Mouse (Mus musculus) heart, postnatal 36 days (tissue): ENCODE measurements around the gene Bet1l. TPM values are rescaled to one million over a fixed set of nuclear protein-coding genes. Genes with fewer than 3 reads are reported as not detected.
"Not testable (repeated sequence)": the region's sequence is repeated elsewhere in the genome, so short reads cannot be mapped to it uniquely, and the experiment has no call there.

Experiments
- DNase-seq, 2 experiments: peaks; one replicate each; pipeline ENCODE4 v3.0.0; 2021 to 2022
- intact Hi-C: fragments of 180-260 bp; cut with DNase I; formaldehyde crosslinking; loops from one replicate; pipeline ENCODE4 v1.15.1; 2025
- total RNA-seq, 2 experiments: library from RNA; stranded (reverse); gene quantifications; 2 replicates each; pipeline ENCODE4 v1.2.3; 2021

Bet1l gene
- total RNA-seq, result 10 to 100 TPM; 10.3 to 11.0 TPM

DNA sequence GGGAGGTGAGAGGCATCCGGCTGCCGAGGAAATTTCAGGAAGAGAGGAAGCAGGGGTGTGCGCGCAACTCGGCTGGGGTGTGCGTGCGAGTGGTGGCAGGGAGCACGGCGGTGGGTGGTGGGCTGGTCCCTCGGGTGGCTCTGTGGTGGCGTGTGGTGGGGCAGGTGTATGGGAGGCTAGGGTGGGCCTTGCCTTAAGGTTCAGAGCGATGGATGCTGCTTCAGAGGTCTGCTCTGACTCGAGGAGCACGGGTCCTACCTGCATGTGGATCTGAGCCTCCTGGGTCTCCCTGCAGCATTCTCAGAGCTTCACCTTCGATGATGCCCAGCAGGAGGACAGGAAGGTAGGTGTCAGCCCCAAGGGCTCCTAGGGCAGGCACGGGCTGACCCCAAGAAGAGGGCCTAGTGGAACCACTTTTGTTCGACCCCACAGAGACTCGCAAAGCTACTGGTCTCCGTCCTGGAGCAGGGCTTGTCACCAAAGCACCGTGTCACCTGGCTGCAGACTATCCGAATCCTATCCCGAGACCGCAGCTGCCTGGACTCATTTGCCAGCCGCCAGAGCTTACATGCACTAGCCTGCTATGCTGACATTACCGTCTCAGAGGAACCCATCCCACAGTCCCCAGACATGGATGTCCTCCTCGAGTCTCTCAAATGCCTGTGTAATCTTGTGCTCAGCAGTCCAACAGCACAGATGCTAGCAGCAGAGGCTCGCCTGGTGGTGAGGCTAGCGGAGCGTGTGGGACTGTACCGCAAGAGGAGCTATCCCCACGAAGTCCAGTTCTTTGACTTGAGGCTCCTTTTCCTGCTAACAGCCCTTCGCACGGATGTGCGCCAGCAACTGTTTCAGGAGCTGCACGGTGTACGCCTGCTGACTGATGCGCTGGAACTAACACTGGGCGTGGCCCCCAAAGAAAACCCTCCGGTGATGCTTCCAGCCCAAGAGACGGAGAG is at the start of gene Bet1l:
Bet1l (minus strand) TSS at position 28 of the 956 bp plus-strand sequence.
- no peak for DNase-seq
- intact Hi-C loops, result loop anchor here (1.0 to 5.0 kb wide), 3 partner anchors 24 to 334 kb away; partner anchors contain the start of genes Hras, Lrrc56 and Sirt3

DNA sequence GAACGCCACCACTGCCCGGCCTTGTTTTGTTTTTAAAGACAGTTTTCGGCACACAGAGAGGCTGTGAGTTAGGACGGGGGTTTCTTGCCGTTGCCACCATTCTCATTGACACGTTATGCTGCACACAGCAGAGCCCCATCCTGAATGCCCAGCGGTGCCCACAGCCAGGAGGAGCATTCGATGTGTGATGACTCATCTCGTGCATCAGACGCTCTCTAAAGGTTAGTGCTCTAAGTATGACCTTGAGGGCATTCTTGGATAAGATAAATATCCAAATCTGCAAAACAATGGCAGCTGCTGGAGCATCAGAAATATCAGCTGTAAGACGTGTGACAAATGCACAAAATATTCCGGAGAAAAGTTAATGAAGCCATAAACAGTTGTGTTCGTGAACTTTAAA is 49.8 kb upstream of the Bet1l start:
- intact Hi-C loops, result no loop called here
- DNase-seq, result no peak

GRCm38 (mm10) chr7:140905642-140906081 is 48.3 kb upstream of the Bet1l start:
- intact Hi-C loops, result no loop called here
- DNase-seq, result no peak

DNA sequence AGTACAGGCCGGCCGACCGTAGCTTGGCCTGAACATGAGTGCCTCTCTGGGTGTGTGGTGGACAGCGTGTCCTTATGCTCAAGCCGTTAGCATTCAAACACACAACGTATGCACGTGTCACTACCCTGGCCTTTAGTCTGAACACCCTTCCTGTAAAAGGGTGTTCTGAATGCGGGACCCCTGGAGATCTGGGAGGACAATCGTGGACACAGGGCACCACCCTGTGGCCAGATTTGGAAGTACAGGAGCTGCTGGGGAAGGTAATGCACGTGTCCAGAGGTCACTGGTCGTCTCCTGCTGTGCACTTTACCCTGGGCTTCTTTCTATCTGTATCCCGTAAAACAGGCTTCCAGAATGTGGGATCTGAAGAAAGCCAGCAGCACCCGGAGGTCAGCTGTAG is 45.8 kb upstream of the Bet1l start:
- peak; percentile 82 to 92 for DNase-seq
- intact Hi-C loops, result loop anchor here (1.0 kb wide), 1 partner anchor 59 kb away; no protein-coding TSS in a partner anchor

GRCm38 (mm10) chr7:140902036-140902875 is 44.9 kb upstream of the Bet1l start:
- intact Hi-C loops, result no loop called here
- no peak for DNase-seq

DNA sequence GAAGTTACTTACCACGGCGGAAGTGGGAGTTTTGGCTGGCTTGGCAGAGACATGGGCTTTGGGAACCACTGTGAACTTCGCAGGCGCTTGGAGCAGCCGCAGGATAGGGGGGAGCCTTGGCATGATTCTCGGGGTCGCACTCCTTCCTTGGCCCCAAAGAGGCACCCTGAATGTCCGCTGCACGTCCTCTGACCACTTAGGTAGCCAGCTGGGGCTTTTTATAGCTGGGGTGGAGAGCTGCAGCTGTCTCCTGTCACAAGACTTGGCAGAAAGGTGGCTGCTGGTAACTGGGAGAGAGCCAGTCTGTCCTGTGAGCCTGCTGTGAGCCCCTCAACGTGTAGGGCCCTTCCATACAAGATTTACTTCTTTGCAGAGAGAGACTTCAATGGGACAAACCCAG is 42.8 kb upstream of the Bet1l start, which contains the start of gene Cox8b:
Cox8b (minus strand) TSS at position 227 of the 400 bp plus-strand sequence.
- DNase-seq, result peak; percentile 49 to 56
- intact Hi-C loops, result no loop called here

- intact Hi-C loops, result no loop called here
- DNase-seq, result no peak
These were observed 41.7 kb upstream of the Bet1l start for GRCm38 (mm10) chr7:140899121-140899520.

DNA sequence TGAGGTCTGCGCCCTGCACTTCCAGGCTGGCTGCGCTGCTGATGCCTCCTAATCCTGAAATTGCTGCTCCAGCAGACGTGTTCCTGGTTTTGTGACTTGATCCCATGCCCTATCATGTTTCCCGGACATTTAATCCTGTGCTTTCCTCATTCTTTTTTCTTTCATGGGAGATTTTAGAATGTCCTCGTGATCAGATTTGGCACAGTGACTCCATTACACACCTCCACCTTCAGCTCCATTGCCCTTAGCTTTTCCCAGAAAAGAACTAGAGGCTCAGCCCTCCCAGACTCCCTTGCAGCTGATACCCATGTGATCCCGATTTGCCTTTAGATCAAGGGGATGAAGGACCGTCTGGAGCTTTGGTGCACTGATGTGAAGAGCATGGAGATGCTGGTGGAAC is 40.5 kb upstream of the Bet1l start:
- intact Hi-C loops, result no loop called here
- no peak for DNase-seq

- DNase-seq, result no peak
- intact Hi-C loops, result no loop called here
These were observed 37.2 kb upstream of the Bet1l start for GRCm38 (mm10) chr7:140894611-140895010.

DNA sequence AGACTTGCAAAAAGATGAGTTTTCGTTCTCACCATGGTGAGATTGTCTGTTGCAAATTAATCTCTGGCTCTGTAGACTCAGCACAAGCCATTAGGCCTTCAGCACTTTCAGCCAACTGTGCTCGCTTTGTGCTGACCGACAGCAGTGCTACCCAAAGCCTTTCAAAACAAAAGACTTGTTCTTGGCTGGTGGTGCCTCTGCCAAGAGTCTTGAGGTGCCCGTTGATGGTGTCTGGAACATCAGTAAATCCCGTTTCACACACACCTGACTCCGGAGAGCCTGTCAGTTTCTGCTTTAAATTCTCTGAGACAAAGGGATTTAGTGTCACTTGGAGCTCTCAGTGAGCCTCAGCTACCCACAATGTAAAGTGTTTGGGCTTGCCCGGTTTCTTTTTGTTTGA is 36.7 kb upstream of the Bet1l start:
- intact Hi-C loops, result no loop called here
- no peak for DNase-seq

DNA sequence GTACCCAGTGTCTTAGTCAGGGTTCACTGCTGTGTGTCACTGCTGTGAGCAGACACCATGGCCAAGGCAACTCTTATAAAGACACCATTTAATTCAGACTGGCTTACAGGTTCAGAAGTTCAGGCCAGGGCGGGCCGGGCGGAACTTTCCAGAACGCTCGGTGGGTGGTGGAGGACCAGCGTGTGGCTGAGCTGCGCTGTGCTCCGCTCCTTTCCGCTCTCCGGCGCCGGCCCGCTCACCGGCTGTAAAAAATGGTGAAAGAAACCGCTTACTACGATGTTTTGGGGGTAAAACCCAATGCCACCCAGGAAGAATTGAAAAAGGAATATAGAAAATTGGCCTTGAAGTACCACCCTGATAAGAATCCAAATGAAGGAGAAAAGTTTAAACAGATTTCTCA is 33.3 kb upstream of the Bet1l start:
- intact Hi-C loops, DNase-seq: not testable (repeated sequence)

GRCm38 (mm10) chr7:140882469-140882803 is 25.1 kb upstream of the Bet1l start:
- no peak for DNase-seq
- intact Hi-C loops, result loop anchor here (1.0 kb wide), 1 partner anchor 25 kb away; the partner anchor contains the start of gene Bet1l

DNA sequence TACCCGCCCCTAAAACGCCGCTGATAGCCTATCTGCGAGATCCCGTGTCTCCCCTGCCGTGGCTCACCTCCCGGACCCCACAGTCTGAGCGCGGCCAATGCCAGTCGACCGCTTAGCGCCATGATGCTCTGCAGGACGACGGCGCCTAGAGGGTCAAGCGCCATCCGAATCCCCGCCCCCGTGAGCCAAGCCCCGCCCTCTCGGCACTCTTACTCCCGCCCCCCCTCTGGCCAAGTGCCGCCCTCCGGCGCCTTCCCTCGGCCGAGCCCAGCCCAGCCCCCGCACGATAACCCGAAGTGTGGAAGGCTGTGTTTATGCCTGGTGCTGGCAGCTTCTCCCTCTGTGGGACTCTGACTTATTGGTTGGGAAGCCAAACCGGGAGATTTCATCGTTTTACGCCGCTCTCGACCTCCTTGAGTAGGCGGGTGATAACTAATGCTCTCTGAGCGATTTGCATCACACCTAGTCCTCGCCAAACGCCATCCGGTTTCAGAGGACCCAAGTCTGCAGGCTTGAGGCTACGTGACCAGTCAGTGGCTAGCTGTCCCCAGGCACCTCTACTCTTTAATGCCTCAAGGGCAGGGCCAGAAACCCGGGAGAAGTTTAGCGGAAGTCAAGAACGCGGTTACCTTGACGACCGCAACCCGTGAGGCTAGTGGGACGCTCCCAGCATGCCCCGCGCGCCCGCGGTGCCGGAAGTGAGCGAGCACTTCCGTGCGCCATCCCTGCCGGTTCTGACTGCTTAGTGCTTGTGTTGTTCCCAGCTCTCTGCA is 24.5 kb upstream of the Bet1l start, which contains the start of the genes Psmd13 and Sirt3:
Psmd13 (plus strand) TSS at position 273 of the 773 bp plus-strand sequence.
Sirt3 (minus strand) TSS at position 614 of the 773 bp plus-strand sequence.
- intact Hi-C loops, result loop anchor here (1.0 kb wide), 1 partner anchor 25 kb away; the partner anchor contains the start of gene Bet1l
- DNase-seq, result peak; percentile 92 to 94

DNA sequence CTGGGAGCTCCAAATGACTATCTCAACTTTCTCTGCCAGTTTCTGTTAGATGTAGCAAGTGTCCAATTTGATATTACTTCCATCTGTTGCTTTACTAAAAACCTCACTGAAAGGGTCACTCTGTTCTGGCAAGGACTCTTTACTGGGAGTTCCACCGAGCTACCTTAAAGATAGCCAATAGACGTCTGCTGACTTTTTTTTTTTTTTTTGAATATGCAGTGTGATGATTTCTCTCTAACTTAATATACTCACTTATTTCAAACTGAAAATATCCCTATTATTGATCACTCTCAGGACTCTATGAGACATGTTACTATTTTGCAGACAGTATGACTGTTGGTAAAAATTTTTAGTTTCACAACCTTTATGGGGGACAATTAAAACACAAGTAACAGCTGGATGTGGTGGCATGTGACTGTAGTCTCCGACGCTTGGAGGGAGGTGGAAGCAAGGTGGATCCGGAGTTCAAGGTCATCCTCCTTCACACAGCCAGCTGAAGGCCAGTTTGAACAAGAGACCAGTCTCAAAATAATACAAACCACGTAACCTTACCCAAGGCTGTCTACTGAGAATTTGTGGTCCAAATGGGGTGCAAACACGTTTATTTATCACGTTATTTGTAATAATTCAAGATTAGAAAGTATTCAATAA is 23.6 kb upstream of the Bet1l start:
- intact Hi-C loops, result no loop called here
- no peak for DNase-seq

- DNase-seq, result no peak
- intact Hi-C loops, result no loop called here
These were observed 23.0 kb upstream of the Bet1l start for GRCm38 (mm10) chr7:140880419-140880818.

- DNase-seq, result no peak
- intact Hi-C loops, result no loop called here
These were observed 22.0 kb upstream of the Bet1l start for GRCm38 (mm10) chr7:140879355-140879754.

DNA sequence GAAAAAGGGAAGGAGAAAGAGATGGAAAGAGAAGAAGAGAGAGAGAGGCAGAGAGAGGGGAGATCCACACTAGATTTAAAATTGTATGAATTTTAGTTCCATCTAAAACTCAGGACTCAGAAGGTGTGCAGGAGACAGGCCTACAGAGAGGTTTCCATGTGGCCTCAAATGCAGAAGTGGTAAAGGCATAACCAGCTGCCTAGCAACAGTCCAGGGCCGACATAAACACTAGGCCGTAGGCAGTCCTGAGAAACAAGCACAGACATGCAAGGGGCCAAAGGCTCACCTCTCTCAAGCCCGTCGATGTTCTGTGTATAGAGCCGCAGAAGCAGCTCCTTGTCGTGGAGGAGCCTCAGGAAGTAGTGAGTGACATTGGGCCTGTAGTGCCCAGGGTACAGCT is 20.0 kb upstream of the Bet1l start:
- intact Hi-C loops, result no loop called here
- no peak for DNase-seq

GRCm38 (mm10) chr7:140874224-140874623 is 16.8 kb upstream of the Bet1l start:
- DNase-seq, result no peak
- intact Hi-C loops, result no loop called here

- intact Hi-C loops, result no loop called here
- no peak for DNase-seq
These were observed 7.4 kb upstream of the Bet1l start for GRCm38 (mm10) chr7:140864761-140865160.

DNA sequence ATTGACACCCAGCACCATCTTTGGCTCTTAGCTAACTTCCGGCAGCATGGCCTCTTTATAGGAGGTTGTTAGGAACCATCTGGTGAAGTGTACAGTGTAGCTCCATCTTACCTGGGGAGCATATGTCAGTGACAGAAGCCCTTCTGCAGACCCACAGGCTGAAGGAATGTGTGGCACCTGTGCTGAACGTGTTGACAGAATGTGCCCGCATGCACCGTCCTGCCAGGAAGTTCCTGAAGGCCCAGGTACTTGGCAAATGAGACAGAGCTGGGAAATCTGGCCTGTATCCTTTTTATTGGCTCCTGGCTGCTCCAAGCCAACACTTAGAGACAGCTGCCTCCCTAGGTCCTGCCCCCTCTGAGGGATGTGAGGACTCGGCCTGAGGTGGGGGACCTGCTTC is 3.4 kb upstream of the Bet1l start:
- DNase-seq, result no peak
- intact Hi-C loops, result no loop called here
